Mouse (Mus musculus): ENCODE results near the gene Samd4b. TPM values are rescaled to one million over a fixed set of nuclear protein-coding genes. Genes with fewer than 3 reads are reported as not detected.

Samd4b gene
- total and polyA plus RNA-seq, 2 experiments from 2014 or later = 12.4 to 53.5 TPM

GRCm38 (mm10) chr7:28418096-28418670 lies 179.8 kb downstream of the Samd4b start:
- WGBS = 28% methylated on average over 8 of the region's 8 CpGs
- DNase-seq (ENCODE audit: low spot score) = peak; percentile 70
- peak; percentile 80 for ATAC-seq (ENCODE audit: insufficient read depth, low read depth)
- Histone ChIP-seq H3K4me3 (ENCODE audit: low read depth, low read length) (no peak overlapping the region), H3K27ac (ENCODE audit: low read depth) (peak overlapping the region; percentile 53), H3K4me1 (ENCODE audit: control insufficient read depth, insufficient read depth) (peaks cover 12% of the 10 kb centered on the region; the same call in 1 of the 2 replicates), H3K27me3 (ENCODE audit: control insufficient read depth, insufficient read depth, low read length) (no peaks in the 10 kb centered on the region), H3K36me3 (replicated peaks; ENCODE audit: control insufficient read depth, insufficient read depth, low read length) (peaks cover 68% of the 10 kb centered on the region), H3K9ac (replicated peaks; ENCODE audit: low read depth, low read length) (no peak overlapping the region), H3K4me2 (ENCODE audit: low read depth, low read length) (no peak overlapping the region), H3K9me3 (replicated peaks; ENCODE audit: control insufficient read depth, low read length) (no peaks in the 10 kb centered on the region)
- TF ChIP-seq EP300 (IDR thresholded peaks at IDR 0.05; ENCODE audit: low read depth) (no peak), CTCF (IDR thresholded peaks at IDR 0.05; ENCODE audit: low read depth) (no peak)

GRCm38 (mm10) chr7:28417368-28417767 lies 180.6 kb downstream of the Samd4b start:
- Histone ChIP-seq H3K9ac (replicated peaks; ENCODE audit: low read depth, low read length) (no peak overlapping the region), H3K27me3 (ENCODE audit: control insufficient read depth, insufficient read depth, low read length) (no peaks in the 10 kb centered on the region), H3K27ac (ENCODE audit: low read depth) (peak overlapping the region; percentile 53; the same call in 1 of the 2 replicates), H3K4me2 (ENCODE audit: low read depth, low read length) (no peak overlapping the region), H3K36me3 (replicated peaks; ENCODE audit: control insufficient read depth, insufficient read depth, low read length) (peaks cover 68% of the 10 kb centered on the region), H3K9me3 (replicated peaks; ENCODE audit: control insufficient read depth, low read length) (no peaks in the 10 kb centered on the region), H3K4me1 (ENCODE audit: control insufficient read depth, insufficient read depth) (peaks cover 12% of the 10 kb centered on the region; the same call in 1 of the 2 replicates), H3K4me3 (ENCODE audit: low read depth, low read length) (no peak overlapping the region)
- ATAC-seq (ENCODE audit: insufficient read depth, low read depth) = no peak
- DNase-seq (ENCODE audit: low spot score) = no peak
- TF ChIP-seq CTCF (IDR thresholded peaks at IDR 0.05; ENCODE audit: low read depth) = no peak
- TF ChIP-seq EP300 (IDR thresholded peaks at IDR 0.05; ENCODE audit: low read depth) = no peak

GRCm38 (mm10) chr7:28412826-28413225 lies 185.1 kb downstream of the Samd4b start:
- H3K4me1 ChIP-seq (ENCODE audit: control insufficient read depth, insufficient read depth) = peaks cover 19% of the 10 kb centered on the region; the same call in 1 of the 2 replicates
- H3K36me3 ChIP-seq (replicated peaks; ENCODE audit: control insufficient read depth, insufficient read depth, low read length) = peaks cover 55% of the 10 kb centered on the region
- no peak overlapping the region for H3K4me2 ChIP-seq (ENCODE audit: low read depth, low read length)
- H3K9me3 ChIP-seq (replicated peaks; ENCODE audit: control insufficient read depth, low read length) = no peaks in the 10 kb centered on the region
- no peak for TF ChIP-seq CTCF (IDR thresholded peaks at IDR 0.05; ENCODE audit: low read depth)
- no peak for TF ChIP-seq EP300 (IDR thresholded peaks at IDR 0.05; ENCODE audit: low read depth)
- ATAC-seq (ENCODE audit: insufficient read depth, low read depth) (no peak), DNase-seq (ENCODE audit: low spot score) (no peak)
- WGBS = 53% methylated on average over 4 of the region's 4 CpGs
- H3K27ac ChIP-seq (ENCODE audit: low read depth) = no peak overlapping the region
- H3K9ac ChIP-seq (replicated peaks; ENCODE audit: low read depth, low read length) = no peak overlapping the region
- no peaks in the 10 kb centered on the region for H3K27me3 ChIP-seq (ENCODE audit: control insufficient read depth, insufficient read depth, low read length)
- no peak overlapping the region for H3K4me3 ChIP-seq (ENCODE audit: low read depth, low read length)

- ATAC-seq (ENCODE audit: insufficient read depth, low read depth) (peak; percentile 59), DNase-seq (ENCODE audit: low spot score) (peak; percentile 44)
- Histone ChIP-seq H3K4me2 (ENCODE audit: low read depth, low read length) (no peak overlapping the region), H3K27ac (ENCODE audit: low read depth) (peak overlapping the region; percentile 80), H3K4me1 (ENCODE audit: control insufficient read depth, insufficient read depth) (peaks cover 19% of the 10 kb centered on the region; the same call in 1 of the 2 replicates), H3K4me3 (ENCODE audit: low read depth, low read length) (no peak overlapping the region), H3K9me3 (replicated peaks; ENCODE audit: control insufficient read depth, low read length) (no peaks in the 10 kb centered on the region), H3K36me3 (replicated peaks; ENCODE audit: control insufficient read depth, insufficient read depth, low read length) (peaks cover 62% of the 10 kb centered on the region), H3K27me3 (ENCODE audit: control insufficient read depth, insufficient read depth, low read length) (no peaks in the 10 kb centered on the region), H3K9ac (replicated peaks; ENCODE audit: low read depth, low read length) (no peak overlapping the region)
- TF ChIP-seq CTCF (IDR thresholded peaks at IDR 0.05; ENCODE audit: low read depth) (no peak), EP300 (IDR thresholded peaks at IDR 0.05; ENCODE audit: low read depth) (no peak)
- WGBS = 51% methylated on average over 3 of the region's 3 CpGs
Measured at GRCm38 (mm10) chr7:28410841-28411475, 187.0 kb downstream of the Samd4b start.

GRCm38 (mm10) chr7:28401942-28402341 lies 196.0 kb downstream of the Samd4b start:
- H3K36me3 ChIP-seq (replicated peaks; ENCODE audit: control insufficient read depth, insufficient read depth, low read length) = peaks cover 85% of the 10 kb centered on the region
- no peaks in the 10 kb centered on the region for H3K27me3 ChIP-seq (ENCODE audit: control insufficient read depth, insufficient read depth, low read length)
- H3K4me1 ChIP-seq (ENCODE audit: control insufficient read depth, insufficient read depth) = no peaks in the 10 kb centered on the region
- ATAC-seq (ENCODE audit: insufficient read depth, low read depth) (no peak), DNase-seq (ENCODE audit: low spot score) (no peak)
- H3K9me3 ChIP-seq (replicated peaks; ENCODE audit: control insufficient read depth, low read length) = no peaks in the 10 kb centered on the region
- no peak overlapping the region for H3K9ac ChIP-seq (replicated peaks; ENCODE audit: low read depth, low read length)
- no peak overlapping the region for H3K4me3 ChIP-seq (ENCODE audit: low read depth, low read length)
- H3K27ac ChIP-seq (ENCODE audit: low read depth) = no peak overlapping the region
- WGBS = 71% methylated on average over 3 of the region's 3 CpGs
- no peak for TF ChIP-seq EP300 (IDR thresholded peaks at IDR 0.05; ENCODE audit: low read depth)
- no peak for TF ChIP-seq CTCF (IDR thresholded peaks at IDR 0.05; ENCODE audit: low read depth)
- H3K4me2 ChIP-seq (ENCODE audit: low read depth, low read length) = no peak overlapping the region

Data from heart, postnatal 0 days (tissue).